Mouse (Mus musculus) heart, postnatal 0 days (tissue): ENCODE measurements at regions not wholly inside any gene's neighbourhood (a gene's known extent, or its start where the extent isn't known, plus 50 kb on each side); places are given as distances from the start of the nearest gene placed in this dataset.

Experiments
- ATAC-seq: fragments of 200-750 bp; cut with Nextera tagmentation; 2 replicates; pipeline ENCODE4 v1.8.0; 2017; ENCODE audit warnings: low read depth, moderate number of reproducible peaks, moderate library complexity; ENCODE audit not compliant: insufficient read depth
- DNase-seq: peaks from one replicate; pipeline ENCODE4 v3.0.0-alpha.2; 2016; ENCODE audit warnings: low spot score
- H3K27ac ChIP-seq: fragments of 300-500 bp; sonication (generic); 2 replicates; pipeline ENCODE4 v1.5.1; 2014; ENCODE audit warnings: low read depth, mild to moderate bottlenecking
- H3K27me3 ChIP-seq: fragments of 300-500 bp; sonication (generic); 2 replicates; pipeline ENCODE4 v1.6.1; 2014; ENCODE audit warnings: low read length, mixed read lengths; ENCODE audit not compliant: control insufficient read depth, insufficient read depth
- H3K36me3 ChIP-seq: fragments of 300-500 bp; sonication (generic); replicated peaks from 2 replicates; pipeline ENCODE4 v1.6.1; 2014; ENCODE audit warnings: low read length, mixed read lengths; ENCODE audit not compliant: control insufficient read depth, insufficient read depth
- H3K4me1 ChIP-seq: fragments of 300-500 bp; sonication (generic); 2 replicates; pipeline ENCODE4 v1.6.1; 2014; ENCODE audit warnings: antibody characterized with exemption; ENCODE audit not compliant: control insufficient read depth, insufficient read depth
- H3K4me2 ChIP-seq: fragments of 300-500 bp; sonication (generic); 2 replicates; pipeline ENCODE4 v1.6.1; 2014; ENCODE audit warnings: low read depth, mild to moderate bottlenecking, low read length, moderate library complexity
- H3K4me3 ChIP-seq: fragments of 300-500 bp; sonication (generic); 2 replicates; pipeline ENCODE4 v1.5.1; 2014; ENCODE audit warnings: low read depth, low read length
- H3K9ac ChIP-seq: fragments of 300-500 bp; sonication (generic); replicated peaks from 2 replicates; pipeline ENCODE4 v1.6.1; 2014; ENCODE audit warnings: low read depth, low read length, mixed read lengths
- H3K9me3 ChIP-seq: fragments of 300-500 bp; sonication (generic); replicated peaks from 2 replicates; pipeline ENCODE4 v1.6.1; 2016; ENCODE audit warnings: low read length; ENCODE audit not compliant: control insufficient read depth
- CTCF ChIP-seq: IDR thresholded peaks from 2 replicates; pipeline ENCODE4 v1.5.1; 2016; ENCODE audit warnings: antibody characterized with exemption, control low read depth, low read depth
- EP300 ChIP-seq: IDR thresholded peaks from 2 replicates; pipeline ENCODE4 v1.6.1; 2016; ENCODE audit warnings: antibody characterized with exemption, low read depth
- WGBS: fragments of 180-500 bp; shearing (Covaris S2); extraction: QIAGEN DNeasy Blood & Tissue Kit; methylation state at CpG from one replicate; pipeline ENCODE4 v1.1.7; 2014; 5-methylcytosine and 5-hydroxymethylcytosine counted together

DNA sequence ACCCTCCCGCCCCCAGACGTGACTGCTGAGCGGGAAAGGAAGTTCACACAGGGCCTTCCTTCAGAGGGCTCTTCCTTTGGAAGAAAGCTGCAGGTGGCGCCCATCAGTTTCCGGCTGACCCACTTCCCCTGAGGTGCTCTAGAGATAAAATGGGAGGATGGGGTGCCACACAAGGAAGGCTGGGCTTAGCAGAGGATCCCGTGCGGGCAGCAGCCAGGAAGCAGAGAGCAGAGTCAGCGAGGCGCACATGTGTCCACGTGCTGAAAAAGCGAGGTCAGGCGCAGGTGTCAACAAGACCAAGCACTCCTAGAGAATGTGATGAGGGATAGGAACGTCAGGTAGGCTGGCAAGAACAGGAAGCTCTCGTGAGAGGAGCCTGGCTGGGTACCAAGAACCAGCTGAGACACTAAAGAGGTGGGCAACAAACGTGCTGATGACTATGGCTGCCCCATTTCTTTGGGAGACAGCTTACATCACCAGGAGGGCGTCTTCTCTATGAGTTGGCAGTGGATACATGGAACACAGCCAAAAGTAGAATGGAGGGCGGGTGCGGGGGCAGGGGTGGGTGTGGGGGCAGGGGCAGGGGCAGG lies 253.0 kb upstream of the Gm10131 start:
- TF ChIP-seq EP300, result no peak
- no peak for TF ChIP-seq CTCF
- Histone ChIP-seq H3K9me3 (no peaks in the 10 kb centered on the region), H3K36me3 (no peaks in the 10 kb centered on the region), H3K27me3 (peaks cover 5% of the 10 kb centered on the region; the same call in 1 of the 2 replicates), H3K9ac (no peak overlapping the region), H3K27ac (no peak overlapping the region), H3K4me1 (no peaks in the 10 kb centered on the region), H3K4me3 (no peak overlapping the region), H3K4me2 (no peak overlapping the region)
- ATAC-seq, result no peak
- WGBS, result 61% methylated on average over 18 of the region's 18 CpGs
- no peak for DNase-seq

DNA sequence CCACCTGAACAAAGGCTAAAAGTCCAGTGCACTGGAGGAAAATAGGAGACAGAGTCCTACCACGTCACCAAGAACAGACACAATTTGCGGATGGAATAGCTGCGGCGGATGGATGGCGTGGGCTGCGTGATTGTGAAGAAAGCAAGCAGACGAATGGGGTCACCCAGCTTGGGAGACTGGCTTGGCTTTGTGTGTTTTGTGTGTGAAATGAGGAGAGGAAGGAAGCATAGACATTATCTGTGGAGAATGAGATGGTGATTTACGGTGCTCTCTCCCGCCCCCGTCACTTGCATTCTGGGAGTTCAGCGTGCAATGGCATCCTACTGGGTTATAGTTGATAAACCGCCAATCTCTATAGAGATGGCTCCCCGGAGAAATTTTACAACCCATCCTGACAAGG lies 252.1 kb upstream of the Gm10131 start:
- ATAC-seq (no peak), DNase-seq (no peak)
- Histone ChIP-seq H3K36me3 (no peaks in the 10 kb centered on the region), H3K4me3 (no peak overlapping the region), H3K4me1 (no peaks in the 10 kb centered on the region), H3K27me3 (peaks cover 5% of the 10 kb centered on the region; the same call in 1 of the 2 replicates), H3K9ac (no peak overlapping the region), H3K9me3 (no peaks in the 10 kb centered on the region), H3K4me2 (no peak overlapping the region), H3K27ac (no peak overlapping the region)
- 86% methylated on average over 13 of the region's 13 CpGs for WGBS
- no peak for TF ChIP-seq CTCF
- TF ChIP-seq EP300, result no peak

DNA sequence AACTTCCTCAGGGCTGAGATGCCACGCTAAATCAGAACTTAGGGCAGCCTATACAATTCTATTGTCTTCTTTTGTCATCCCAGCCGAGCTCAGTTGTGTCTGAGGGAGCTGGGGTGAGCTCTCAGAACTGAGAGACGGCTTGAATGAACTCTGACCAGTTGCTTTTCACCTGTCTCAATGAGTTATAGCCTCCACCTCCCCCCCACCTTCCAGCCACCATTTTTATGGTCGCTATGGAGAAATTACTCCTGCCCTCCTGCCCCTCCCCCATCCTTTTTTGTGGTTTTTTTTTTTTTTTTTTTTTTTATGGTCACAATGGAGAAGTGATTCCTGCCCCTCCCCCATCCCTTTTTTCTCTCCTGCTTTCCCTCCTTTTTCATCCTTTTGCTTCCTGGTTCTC lies 251.6 kb upstream of the Gm10131 start:
- H3K9me3 ChIP-seq, result no peaks in the 10 kb centered on the region
- WGBS, result 66% methylated on average over 4 of the region's 4 CpGs
- no peaks in the 10 kb centered on the region for H3K36me3 ChIP-seq
- H3K4me1 ChIP-seq, result no peaks in the 10 kb centered on the region
- no peak overlapping the region for H3K9ac ChIP-seq
- TF ChIP-seq EP300 (no peak), CTCF (no peak)
- H3K4me3 ChIP-seq, result no peak overlapping the region
- H3K27me3 ChIP-seq, result 0 out of 2 replicates have a peak, but pooled peaks cover 3% of the 10 kb centered on the region
- DNase-seq, result no peak
- no peak overlapping the region for H3K4me2 ChIP-seq
- ATAC-seq, result no peak
- no peak overlapping the region for H3K27ac ChIP-seq

- H3K4me2 ChIP-seq, result no peak overlapping the region
- no peak overlapping the region for H3K4me3 ChIP-seq
- WGBS, result 62% methylated on average over 3 of the region's 3 CpGs
- TF ChIP-seq CTCF (no peak), EP300 (no peak)
- H3K9me3 ChIP-seq, result no peaks in the 10 kb centered on the region
- no peak for ATAC-seq
- H3K4me1 ChIP-seq, result no peaks in the 10 kb centered on the region
- H3K9ac ChIP-seq, result no peak overlapping the region
- no peak for DNase-seq
- H3K36me3 ChIP-seq, result no peaks in the 10 kb centered on the region
- H3K27ac ChIP-seq, result no peak overlapping the region
- H3K27me3 ChIP-seq, result 0 out of 2 replicates have a peak, but pooled peaks cover 3% of the 10 kb centered on the region
Measured at GRCm38 (mm10) chr8:34361377-34361776, 249.8 kb upstream of the Gm10131 start.

DNA sequence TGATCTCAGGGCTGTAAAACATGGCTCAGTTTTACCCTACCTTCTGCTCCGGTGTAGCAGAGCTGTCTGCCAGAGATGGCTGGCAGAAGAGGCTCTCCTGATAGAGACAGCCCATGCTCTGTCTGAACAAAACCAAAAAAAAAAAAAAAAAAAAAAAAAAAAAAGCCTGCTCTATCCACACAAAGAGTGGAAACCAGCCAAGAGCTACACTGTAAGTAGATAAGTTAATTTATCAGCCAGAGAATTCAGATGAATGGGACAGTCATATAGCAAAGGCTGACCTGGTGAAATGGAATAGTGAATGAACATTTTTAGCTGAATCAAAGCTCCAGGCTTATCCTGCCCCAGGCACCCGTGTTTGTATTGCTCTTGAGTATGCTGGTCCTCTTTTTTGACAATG lies 248.2 kb upstream of the Gm10131 start:
- no peak for ATAC-seq
- 29% methylated on average over 2 of the region's 2 CpGs for WGBS
- no peaks in the 10 kb centered on the region for H3K36me3 ChIP-seq
- no peak for TF ChIP-seq EP300
- TF ChIP-seq CTCF, result no peak
- peak; percentile 6 for DNase-seq
- no peaks in the 10 kb centered on the region for H3K27me3 ChIP-seq
- H3K27ac ChIP-seq, result no peak overlapping the region
- H3K9ac ChIP-seq, result no peak overlapping the region
- H3K4me2 ChIP-seq, result no peak overlapping the region
- H3K9me3 ChIP-seq, result no peaks in the 10 kb centered on the region
- no peak overlapping the region for H3K4me3 ChIP-seq
- H3K4me1 ChIP-seq, result no peaks in the 10 kb centered on the region

DNA sequence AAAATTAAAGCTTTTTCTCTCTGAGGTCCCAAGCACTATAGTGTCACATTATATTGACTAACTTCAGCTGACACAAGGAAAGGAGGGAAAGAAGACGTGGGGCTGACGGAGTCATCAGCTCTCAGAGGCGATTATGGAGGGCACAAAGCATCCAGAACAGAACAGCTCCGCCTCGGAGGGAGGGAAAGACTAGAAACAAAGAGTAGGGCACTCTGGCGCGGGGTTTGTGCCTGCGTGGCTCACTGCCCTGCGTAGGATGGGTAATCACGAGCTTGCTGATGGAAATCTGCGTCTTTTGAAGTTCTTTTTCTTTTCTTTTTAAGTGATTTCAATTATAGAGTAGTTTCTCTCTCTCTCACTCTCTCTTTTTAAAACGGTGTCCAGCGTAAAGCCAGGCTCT lies 243.5 kb upstream of the Gm10131 start:
- H3K27ac ChIP-seq, result no peak overlapping the region
- DNase-seq, result no peak
- ATAC-seq, result no peak
- WGBS, result 77% methylated on average over 13 of the region's 13 CpGs
- H3K9ac ChIP-seq, result no peak overlapping the region
- no peak overlapping the region for H3K4me2 ChIP-seq
- H3K9me3 ChIP-seq, result no peaks in the 10 kb centered on the region
- H3K27me3 ChIP-seq, result no peaks in the 10 kb centered on the region
- H3K4me1 ChIP-seq, result no peaks in the 10 kb centered on the region
- TF ChIP-seq EP300 (no peak), CTCF (no peak)
- no peaks in the 10 kb centered on the region for H3K36me3 ChIP-seq
- H3K4me3 ChIP-seq, result no peak overlapping the region
